Mouse (Mus musculus) intestine, postnatal 0 days (tissue): Measurements from ENCODE around the gene Prss16. TPM values are rescaled to one million over a fixed set of nuclear protein-coding genes. Genes with fewer than 3 reads are reported as not detected.

Source experiments
- ATAC-seq: fragments of 200-750 bp; cut with Nextera tagmentation; 2 replicates; pipeline ENCODE4 v1.8.0; 2017; ENCODE audit warnings: mild to moderate bottlenecking, moderate TSS enrichment, moderate library complexity
- H3K27ac ChIP-seq: fragments of 300-500 bp; sonication (generic); 2 replicates; pipeline ENCODE4 v1.5.1; 2014; ENCODE audit warnings: mild to moderate bottlenecking, low read depth, low read length, moderate library complexity
- H3K27me3 ChIP-seq: fragments of 300-500 bp; sonication (generic); replicated peaks from 2 replicates; pipeline ENCODE4 v1.6.1; 2014; ENCODE audit warnings: low read length, mixed read lengths; ENCODE audit not compliant: control insufficient read depth, insufficient read depth
- H3K36me3 ChIP-seq: fragments of 300-500 bp; sonication (generic); 2 replicates; pipeline ENCODE4 v1.6.1; 2014; ENCODE audit warnings: mild to moderate bottlenecking, moderate library complexity; ENCODE audit not compliant: control insufficient read depth, insufficient read depth
- H3K4me1 ChIP-seq: fragments of 300-500 bp; sonication (generic); replicated peaks from 2 replicates; pipeline ENCODE4 v1.6.1; 2014; ENCODE audit warnings: antibody characterized with exemption, low read length, mixed read lengths; ENCODE audit not compliant: control insufficient read depth, insufficient read depth
- H3K4me2 ChIP-seq: fragments of 300-500 bp; sonication (generic); replicated peaks from 2 replicates; pipeline ENCODE4 v1.6.1; 2014; ENCODE audit warnings: low read depth, mild to moderate bottlenecking, moderate library complexity
- H3K4me3 ChIP-seq: fragments of 300-500 bp; sonication (generic); 2 replicates; pipeline ENCODE4 v1.5.1; 2014; ENCODE audit warnings: low read depth, low read length
- H3K9ac ChIP-seq: fragments of 300-500 bp; sonication (generic); 2 replicates; pipeline ENCODE4 v1.6.1; 2014; ENCODE audit warnings: mild to moderate bottlenecking, low read depth, low read length
- H3K9me3 ChIP-seq: fragments of 300-500 bp; sonication (generic); 2 replicates; pipeline ENCODE4 v1.6.1; 2016; ENCODE audit warnings: mixed run types; ENCODE audit not compliant: control insufficient read depth
- CTCF ChIP-seq: sonication (generic); IDR thresholded peaks from 2 replicates; pipeline ENCODE4 v1.5.1; 2016; ENCODE audit warnings: low read depth, mild to moderate bottlenecking, control low read depth, antibody characterized with exemption, moderate library complexity
- whole genome bisulfite sequencing: fragments of 180-500 bp; shearing (Covaris S2); extraction: QIAGEN DNeasy Blood & Tissue Kit; methylation state at CpG from one replicate; pipeline ENCODE4 v1.1.7; 2014; 5-methylcytosine and 5-hydroxymethylcytosine counted together
- polyA plus RNA-seq: library from polyadenylated mRNA; unstranded; fragments of >200 nt; fragmentation: Nextera tagmentation; extraction: Ambion mirVana; gene quantifications from 2 replicates; pipeline ENCODE4 v1.2.1, GENCODE M21; 2015

The Prss16 gene
- polyA plus RNA-seq, 1 experiment from 2014 or later = 4.0 TPM

- no peak overlapping the region for H3K9ac ChIP-seq
- H3K9me3 ChIP-seq = no peaks in the 10 kb centered on the region
- H3K4me3 ChIP-seq = no peak overlapping the region
- no peaks in the 10 kb centered on the region for H3K36me3 ChIP-seq
- no peak overlapping the region for H3K27ac ChIP-seq
- no peaks in the 10 kb centered on the region for H3K4me1 ChIP-seq
- ATAC-seq = no peak
- H3K4me2 ChIP-seq = no peak overlapping the region
- peaks cover 81% of the 10 kb centered on the region for H3K27me3 ChIP-seq
- WGBS = 5% methylated on average over 4 of the region's 4 CpGs
- TF ChIP-seq CTCF = no peak
These were observed 11.7 kb downstream of the Prss16 start for GRCm38 (mm10) chr13:21997821-21998220.

- peak overlapping the region; percentile 60 for H3K4me2 ChIP-seq
- no peaks in the 10 kb centered on the region for H3K36me3 ChIP-seq
- no peak for TF ChIP-seq CTCF
- ATAC-seq = no peak
- no peaks in the 10 kb centered on the region for H3K9me3 ChIP-seq
- H3K4me1 ChIP-seq = no peaks in the 10 kb centered on the region
- no peak overlapping the region for H3K27ac ChIP-seq
- no peak overlapping the region for H3K9ac ChIP-seq
- peak overlapping the region; percentile 37 for H3K4me3 ChIP-seq
- peaks cover 76% of the 10 kb centered on the region for H3K27me3 ChIP-seq
- WGBS = 3% methylated on average over 21 of the region's 21 CpGs
These were observed 12.2 kb downstream of the Prss16 start for GRCm38 (mm10) chr13:21997201-21997820.

- no peak overlapping the region for H3K9ac ChIP-seq
- no peak for TF ChIP-seq CTCF
- no peak for ATAC-seq
- peaks cover 73% of the 10 kb centered on the region for H3K27me3 ChIP-seq
- no peak overlapping the region for H3K27ac ChIP-seq
- no peaks in the 10 kb centered on the region for H3K36me3 ChIP-seq
- H3K4me3 ChIP-seq = peak overlapping the region; percentile 37
- peak overlapping the region; percentile 60 for H3K4me2 ChIP-seq
- H3K9me3 ChIP-seq = no peaks in the 10 kb centered on the region
- no peaks in the 10 kb centered on the region for H3K4me1 ChIP-seq
- 2% methylated on average over 13 of the region's 13 CpGs for WGBS
These were observed 12.7 kb downstream of the Prss16 start for GRCm38 (mm10) chr13:21996840-21997185.

GRCm38 (mm10) chr13:21996101-21996839 lies 13.3 kb downstream of the Prss16 start:
- ATAC-seq = no peak
- 0 out of 2 replicates have a peak, but pooled peaks cover 3% of the 10 kb centered on the region for H3K9me3 ChIP-seq
- WGBS = 4% methylated on average over 12 of the region's 12 CpGs

DNA sequence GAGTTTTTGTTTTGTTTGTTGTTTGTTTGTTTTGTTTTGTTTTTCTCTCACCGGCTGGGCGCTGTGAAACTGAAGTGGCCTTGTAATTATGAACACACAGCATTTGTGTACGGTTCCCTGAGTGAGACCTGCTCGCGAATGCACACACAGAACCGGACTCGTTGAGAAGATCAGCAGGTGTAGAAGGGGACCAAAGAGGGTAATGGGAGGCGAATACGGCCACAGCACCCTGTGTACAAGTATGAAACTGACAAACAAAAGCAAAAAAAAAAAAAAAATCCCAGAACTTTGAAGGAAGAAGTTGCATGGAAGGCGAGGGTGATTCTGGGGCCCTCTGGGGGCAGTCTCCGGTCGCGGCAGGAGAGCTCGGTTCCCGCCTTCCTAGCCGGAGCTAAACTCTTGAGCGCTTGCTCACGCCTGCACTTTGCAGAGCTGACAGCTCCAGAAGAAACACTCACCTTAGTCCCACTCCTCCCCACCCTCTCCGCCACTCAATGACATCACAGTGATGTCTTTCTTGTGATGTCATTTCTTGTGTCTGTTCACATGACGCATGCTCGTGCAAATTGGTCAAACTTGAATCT lies 14.1 kb downstream of the Prss16 start:
- no peaks in the 10 kb centered on the region for H3K36me3 ChIP-seq
- peak overlapping the region; percentile 37 for H3K4me3 ChIP-seq
- 0 out of 2 replicates have a peak, but pooled peaks cover 5% of the 10 kb centered on the region for H3K9me3 ChIP-seq
- H3K27ac ChIP-seq = no peak overlapping the region
- peak; percentile 65; the same call in 1 of the 2 replicates for ATAC-seq
- no peaks in the 10 kb centered on the region for H3K4me1 ChIP-seq
- peak overlapping the region; percentile 60 for H3K4me2 ChIP-seq
- peak; percentile 48 for TF ChIP-seq CTCF
- H3K9ac ChIP-seq = no peak overlapping the region
- peaks cover 62% of the 10 kb centered on the region for H3K27me3 ChIP-seq
- WGBS = 1% methylated on average over 21 of the region's 21 CpGs

More at GRCm38 (mm10) chr13:21996101-21996839, 13.3 kb downstream of the Prss16 start:
- H3K27me3 ChIP-seq = peaks cover 71% of the 10 kb centered on the region
- H3K27ac ChIP-seq = no peak overlapping the region
- no peak for TF ChIP-seq CTCF
- H3K9ac ChIP-seq = no peak overlapping the region
- H3K4me2 ChIP-seq = peak overlapping the region; percentile 60
- H3K4me1 ChIP-seq = no peaks in the 10 kb centered on the region
- H3K36me3 ChIP-seq = no peaks in the 10 kb centered on the region
- H3K4me3 ChIP-seq = peak overlapping the region; percentile 37

DNA sequence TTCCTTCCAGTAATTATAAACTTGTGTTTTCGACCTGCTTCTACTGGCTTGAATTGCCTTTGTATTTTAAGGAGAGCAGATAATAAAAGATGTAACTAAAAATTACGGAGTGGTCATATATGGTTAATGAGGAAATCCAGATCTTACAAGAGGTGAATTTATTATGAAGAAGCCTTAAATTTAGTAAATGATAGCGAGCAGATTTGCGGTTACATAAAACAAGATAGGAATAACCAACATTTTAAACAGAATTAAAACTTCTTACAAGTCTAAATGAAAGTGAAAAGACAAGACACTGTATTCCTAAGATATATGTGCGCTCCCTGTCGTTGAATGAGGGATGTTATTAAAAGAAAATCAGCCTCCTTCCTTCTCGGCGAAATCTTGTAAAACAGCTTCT lies 14.6 kb downstream of the Prss16 start:
- TF ChIP-seq CTCF = no peak
- Histone ChIP-seq H3K36me3 (no peaks in the 10 kb centered on the region), H3K4me1 (no peaks in the 10 kb centered on the region), H3K27ac (no peak overlapping the region), H3K27me3 (peaks cover 57% of the 10 kb centered on the region), H3K4me3 (peak overlapping the region; percentile 37), H3K9me3 (0 out of 2 replicates have a peak, but pooled peaks cover 5% of the 10 kb centered on the region), H3K9ac (no peak overlapping the region), H3K4me2 (peak overlapping the region; percentile 60)
- no peak for ATAC-seq
- 7% methylated on average over 8 of the region's 8 CpGs for WGBS
